Mouse (Mus musculus): ENCODE results near the gene Slx1b. TPM values are rescaled to one million over a fixed set of nuclear protein-coding genes. Genes with fewer than 3 reads are reported as not detected.
"Not testable (repeated sequence)": the region's sequence is repeated elsewhere in the genome, so short reads cannot be mapped to it uniquely, and the experiment has no call there.

The Slx1b gene
- 15.3 and 16.6 TPM in 2 replicates for polyA plus RNA-seq (2016; fragmentation: Nextera tagmentation; extraction: Ambion mirVana)

DNA sequence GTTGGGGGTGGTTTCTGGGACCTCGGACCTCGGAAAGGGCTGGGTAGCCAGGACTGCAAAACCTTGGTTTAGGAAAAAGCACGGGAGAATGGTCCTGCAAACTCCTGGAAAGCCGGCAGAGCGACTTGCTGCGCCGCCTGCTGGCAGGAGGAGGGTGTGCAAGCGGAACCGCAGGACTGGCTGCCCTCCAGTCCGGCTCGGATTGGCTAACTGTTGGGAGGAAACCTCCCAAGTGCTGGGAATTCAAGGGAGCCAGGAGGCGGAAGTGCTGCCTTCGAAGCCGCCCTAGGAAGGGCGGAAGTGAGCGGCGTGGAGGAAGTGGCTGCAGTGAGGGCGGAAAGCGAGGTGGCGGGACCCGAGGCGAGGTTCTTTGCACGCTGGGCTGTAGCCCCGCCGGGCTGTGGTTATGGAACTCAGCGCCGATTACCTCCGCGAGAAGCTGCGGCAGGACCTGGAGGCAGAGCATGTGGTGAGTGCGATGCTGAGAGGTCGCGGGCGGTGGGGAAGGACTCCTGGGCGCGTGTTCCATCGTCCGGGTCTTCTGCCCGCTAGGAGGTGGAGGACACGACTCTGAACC lies at the start of gene Slx1b:
Slx1b (minus strand) TSS at position 154 of the 577 bp plus-strand sequence.
- Histone ChIP-seq H3K27ac (peak within 1 kb of the TSS; percentile 97), H3K4me1 (replicated peaks) (peaks cover 47% of the 10 kb centered on the region), H3K9me3 (no peaks in the 10 kb centered on the region), H3K27me3 (ENCODE audit: insufficient read depth, poor library complexity, severe bottlenecking) (no peaks in the 10 kb centered on the region), H3K4me3 (peak within 1 kb of the TSS; percentile 93), H3K36me3 (peaks cover 57% of the 10 kb centered on the region)
- under 1% methylated on average over 40 of the region's 40 CpGs for WGBS
- DNase-seq (ENCODE audit: low spot score) = peak; percentile 97

- 92% methylated on average over 13 of the region's 13 CpGs for WGBS
- no peak for DNase-seq (ENCODE audit: low spot score)
- H3K4me3 ChIP-seq = no peak overlapping the region
- peaks cover 12% of the 10 kb centered on the region; the same call in 1 of the 2 replicates for H3K4me1 ChIP-seq (replicated peaks)
- H3K36me3 ChIP-seq = no peaks in the 10 kb centered on the region
- H3K9me3 ChIP-seq = no peaks in the 10 kb centered on the region
- no peaks in the 10 kb centered on the region for H3K27me3 ChIP-seq (ENCODE audit: insufficient read depth, poor library complexity, severe bottlenecking)
- no peak overlapping the region for H3K27ac ChIP-seq
These were observed 46.4 kb upstream of the Slx1b start for GRCm38 (mm10) chr7:126741964-126742482.

GRCm38 (mm10) chr7:126741452-126741851 lies 45.9 kb upstream of the Slx1b start:
- Histone ChIP-seq H3K4me1 (replicated peaks) (peaks cover 7% of the 10 kb centered on the region; the same call in 1 of the 2 replicates), H3K36me3 (no peaks in the 10 kb centered on the region), H3K27ac (no peak overlapping the region), H3K9me3 (no peaks in the 10 kb centered on the region), H3K27me3 (ENCODE audit: insufficient read depth, poor library complexity, severe bottlenecking) (no peaks in the 10 kb centered on the region), H3K4me3 (no peak overlapping the region)
- WGBS = 87% methylated on average over 5 of the region's 5 CpGs
- no peak for DNase-seq (ENCODE audit: low spot score)

DNA sequence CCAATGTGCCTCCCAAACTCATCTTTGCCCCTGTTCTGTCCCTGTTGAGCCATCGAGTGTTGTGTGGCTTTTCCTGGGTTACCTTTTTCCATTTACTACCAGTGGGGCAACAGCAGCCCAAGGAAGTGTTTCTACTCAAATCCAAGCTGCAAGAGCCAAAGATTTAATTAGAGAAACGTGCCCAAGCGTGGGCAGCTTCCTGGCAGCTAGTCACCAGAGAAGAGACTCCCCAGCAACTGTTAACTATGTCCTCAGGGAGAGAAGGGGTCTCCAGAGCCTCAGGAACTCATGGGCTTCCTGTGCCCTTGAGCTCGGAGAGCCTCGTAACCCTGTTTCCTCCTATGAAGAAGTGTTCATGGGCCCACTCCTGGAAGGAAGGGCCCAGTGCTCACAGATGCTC lies 45.4 kb upstream of the Slx1b start:
- DNase-seq (ENCODE audit: low spot score) = no peak
- 78% methylated on average over 5 of the region's 5 CpGs for WGBS
- Histone ChIP-seq H3K4me1 (replicated peaks) (peaks cover 7% of the 10 kb centered on the region; the same call in 1 of the 2 replicates), H3K4me3 (no peak overlapping the region), H3K27me3 (ENCODE audit: insufficient read depth, poor library complexity, severe bottlenecking) (no peaks in the 10 kb centered on the region), H3K9me3 (no peaks in the 10 kb centered on the region), H3K36me3 (no peaks in the 10 kb centered on the region), H3K27ac (no peak overlapping the region)

DNA sequence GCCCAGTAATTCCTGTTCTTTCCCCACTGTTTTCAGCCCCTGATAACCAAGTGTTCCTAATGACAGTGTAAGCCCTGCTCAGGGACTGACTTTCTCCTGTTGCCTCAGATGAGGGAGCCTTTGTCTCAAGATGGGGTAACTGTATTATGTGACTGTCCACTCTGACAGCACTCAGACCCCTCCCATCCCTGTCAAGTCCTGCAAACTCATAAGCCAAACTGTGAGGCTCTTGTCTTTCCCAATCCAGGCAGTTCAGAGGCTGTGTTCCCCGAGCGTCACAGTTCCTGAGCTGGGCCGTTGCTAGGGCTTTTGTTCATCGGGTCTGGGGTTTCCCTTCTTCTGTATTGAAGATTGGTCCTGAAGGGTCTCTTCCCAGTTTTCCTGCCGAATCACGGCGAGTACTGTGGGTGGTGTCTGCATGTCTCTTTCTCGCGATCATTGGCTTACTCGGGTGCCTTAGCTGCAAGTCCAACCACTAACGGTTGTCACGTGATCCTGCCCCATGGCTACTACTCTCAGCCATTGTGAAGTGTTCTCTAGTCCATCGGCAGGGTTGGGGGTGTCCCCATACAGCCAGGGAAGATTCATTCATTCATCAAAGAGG lies 44.6 kb upstream of the Slx1b start:
- WGBS = 80% methylated on average over 13 of the region's 13 CpGs
- H3K36me3 ChIP-seq = no peaks in the 10 kb centered on the region
- peak overlapping the region; percentile 29; the same call in 1 of the 2 replicates for H3K27ac ChIP-seq
- H3K4me1 ChIP-seq (replicated peaks) = peaks cover 7% of the 10 kb centered on the region; the same call in 1 of the 2 replicates
- DNase-seq (ENCODE audit: low spot score) = no peak
- H3K27me3 ChIP-seq (ENCODE audit: insufficient read depth, poor library complexity, severe bottlenecking) = no peaks in the 10 kb centered on the region
- no peaks in the 10 kb centered on the region for H3K9me3 ChIP-seq
- H3K4me3 ChIP-seq = no peak overlapping the region

- Histone ChIP-seq H3K27ac (peak overlapping the region; percentile 29; the same call in 1 of the 2 replicates), H3K36me3 (no peaks in the 10 kb centered on the region), H3K4me3 (no peak overlapping the region), H3K4me1 (replicated peaks) (peaks cover 7% of the 10 kb centered on the region; the same call in 1 of the 2 replicates), H3K9me3 (no peaks in the 10 kb centered on the region), H3K27me3 (ENCODE audit: insufficient read depth, poor library complexity, severe bottlenecking) (no peaks in the 10 kb centered on the region)
- 80% methylated on average over 17 of the region's 17 CpGs for WGBS
- no peak for DNase-seq (ENCODE audit: low spot score)
These were observed 44.0 kb upstream of the Slx1b start for GRCm38 (mm10) chr7:126739551-126739950.

GRCm38 (mm10) chr7:126736122-126736521 lies 40.5 kb upstream of the Slx1b start:
- Histone ChIP-seq H3K4me1 (replicated peaks) (peaks cover 7% of the 10 kb centered on the region; the same call in 1 of the 2 replicates), H3K4me3 (no peak overlapping the region), H3K27ac (no peak overlapping the region), H3K27me3 (ENCODE audit: insufficient read depth, poor library complexity, severe bottlenecking) (no peaks in the 10 kb centered on the region), H3K36me3 (no peaks in the 10 kb centered on the region), H3K9me3 (no peaks in the 10 kb centered on the region)
- 74% methylated on average over 8 of the region's 8 CpGs for WGBS
- DNase-seq (ENCODE audit: low spot score) = no peak

DNA sequence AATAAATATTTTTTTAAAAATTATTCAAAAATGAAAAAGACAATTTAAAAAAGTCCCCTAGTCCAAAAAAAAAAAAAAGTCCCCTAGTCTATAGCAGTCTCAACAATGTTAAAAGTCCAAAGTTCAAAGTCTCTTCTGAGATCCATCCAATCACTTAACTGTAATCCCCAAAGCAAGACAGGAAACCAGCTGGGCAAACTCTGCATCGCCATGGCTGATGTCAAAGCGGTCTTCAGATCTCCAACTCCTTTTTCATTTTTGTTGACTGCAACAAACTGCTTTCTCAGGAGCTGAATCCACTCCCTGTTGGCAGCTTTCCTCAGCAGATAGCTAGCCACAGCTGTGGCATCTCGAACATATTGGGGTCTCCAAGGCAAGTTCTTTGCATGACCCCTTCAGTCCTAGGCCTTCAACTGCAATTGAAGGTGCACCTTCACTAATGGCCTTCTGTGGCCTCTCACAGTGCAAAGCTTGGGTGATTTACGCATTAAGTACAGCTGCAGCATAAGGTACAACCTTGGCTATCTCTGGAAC lies 34.7 kb upstream of the Slx1b start:
- H3K4me3 ChIP-seq; H3K36me3 ChIP-seq; H3K27me3 ChIP-seq (ENCODE audit: insufficient read depth, poor library complexity, severe bottlenecking); H3K9me3 ChIP-seq; H3K27ac ChIP-seq; H3K4me1 ChIP-seq (replicated peaks); DNase-seq (ENCODE audit: low spot score): not testable (repeated sequence)
- 86% methylated on average over 4 of the region's 4 CpGs for WGBS

DNA sequence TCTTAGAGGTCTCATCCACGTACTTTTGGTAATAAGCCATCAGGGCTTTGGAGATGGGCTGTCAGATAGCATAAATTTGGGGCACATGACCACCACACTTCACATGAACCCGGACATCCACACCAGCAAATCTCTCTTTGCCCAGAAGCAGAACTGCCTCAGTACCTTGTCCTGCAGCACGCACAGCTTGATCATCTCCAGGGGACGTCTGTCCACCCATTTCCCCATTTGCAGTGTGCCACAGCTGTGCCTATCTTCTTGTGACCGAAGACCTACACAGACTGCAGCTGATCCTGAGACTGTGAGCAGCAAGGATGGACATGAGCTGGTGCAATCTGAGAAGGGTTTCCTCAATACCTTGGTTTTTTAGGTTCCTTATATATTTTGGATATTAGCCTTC lies 30.1 kb upstream of the Slx1b start:
- H3K27me3 ChIP-seq (ENCODE audit: insufficient read depth, poor library complexity, severe bottlenecking) = no peaks in the 10 kb centered on the region
- 85% methylated on average over 5 of the region's 5 CpGs for WGBS
- DNase-seq (ENCODE audit: low spot score) = no peak
- H3K9me3 ChIP-seq = no peaks in the 10 kb centered on the region
- no peak overlapping the region for H3K4me3 ChIP-seq
- H3K36me3 ChIP-seq = no peaks in the 10 kb centered on the region
- no peak overlapping the region for H3K27ac ChIP-seq
- H3K4me1 ChIP-seq (replicated peaks) = no peaks in the 10 kb centered on the region

DNA sequence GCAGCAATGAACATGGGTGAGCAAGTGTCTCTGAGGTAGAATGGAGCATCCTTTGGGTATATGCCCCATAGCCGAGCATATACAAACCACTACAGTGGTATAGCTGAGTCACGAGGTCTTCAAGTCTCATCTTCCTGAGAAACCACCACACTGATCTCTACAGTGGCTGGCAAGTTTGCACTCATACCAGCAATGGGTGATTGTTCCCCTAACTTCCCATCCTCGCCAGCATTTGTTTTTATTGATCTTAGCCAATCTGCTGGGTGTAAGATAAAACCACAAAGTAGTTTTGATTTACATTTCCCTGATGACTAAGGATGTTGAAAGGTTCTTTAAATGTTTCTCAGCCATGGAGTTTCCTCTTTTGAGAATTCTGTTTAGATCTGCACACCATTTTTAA lies 29.5 kb upstream of the Slx1b start:
- Histone ChIP-seq H3K36me3 (no peaks in the 10 kb centered on the region), H3K27ac (no peak overlapping the region), H3K4me3 (no peak overlapping the region), H3K9me3 (no peaks in the 10 kb centered on the region), H3K27me3 (ENCODE audit: insufficient read depth, poor library complexity, severe bottlenecking) (no peaks in the 10 kb centered on the region), H3K4me1 (replicated peaks) (no peaks in the 10 kb centered on the region)
- no peak for DNase-seq (ENCODE audit: low spot score)
- WGBS = 85% methylated on average over 3 of the region's 3 CpGs

- DNase-seq (ENCODE audit: low spot score) = no peak
- Histone ChIP-seq H3K27me3 (ENCODE audit: insufficient read depth, poor library complexity, severe bottlenecking) (no peaks in the 10 kb centered on the region), H3K36me3 (no peaks in the 10 kb centered on the region), H3K4me1 (replicated peaks) (no peaks in the 10 kb centered on the region), H3K9me3 (no peaks in the 10 kb centered on the region), H3K27ac (no peak overlapping the region), H3K4me3 (no peak overlapping the region)
- 93% methylated on average over 13 of the region's 13 CpGs for WGBS
These were observed 26.1 kb upstream of the Slx1b start for GRCm38 (mm10) chr7:126721635-126722034.

GRCm38 (mm10) chr7:126718787-126719337 lies 23.3 kb upstream of the Slx1b start:
- Histone ChIP-seq H3K4me3 (no peak overlapping the region), H3K9me3 (no peaks in the 10 kb centered on the region), H3K27me3 (ENCODE audit: insufficient read depth, poor library complexity, severe bottlenecking) (no peaks in the 10 kb centered on the region), H3K36me3 (no peaks in the 10 kb centered on the region), H3K4me1 (replicated peaks) (no peaks in the 10 kb centered on the region), H3K27ac (no peak overlapping the region)
- DNase-seq (ENCODE audit: low spot score) = no peak
- 89% methylated on average over 5 of the region's 5 CpGs for WGBS

DNA sequence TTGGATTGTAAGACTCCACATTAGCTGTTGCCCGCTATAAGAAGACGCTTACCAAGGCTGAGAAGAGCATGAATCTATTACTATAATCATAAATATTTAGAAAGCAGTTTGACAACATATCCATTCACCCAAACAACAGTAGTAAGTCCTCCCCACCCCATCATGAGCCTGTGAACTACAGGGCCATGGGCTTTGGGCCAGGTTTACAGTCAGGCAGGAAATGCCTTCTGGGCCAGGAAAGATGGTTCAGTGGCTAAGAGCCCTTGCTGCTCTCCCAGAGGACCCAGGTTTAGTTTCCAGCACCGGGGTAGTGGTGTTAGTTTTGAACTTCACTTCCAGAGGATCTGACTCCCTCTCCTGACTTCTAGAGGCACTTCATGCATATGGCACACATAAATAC lies 22.0 kb upstream of the Slx1b start:
- 91% methylated on average over 3 of the region's 3 CpGs for WGBS
- no peaks in the 10 kb centered on the region for H3K36me3 ChIP-seq

More for the DNA sequence above, 22.0 kb upstream of the Slx1b start:
- H3K4me3 ChIP-seq = no peak overlapping the region
- no peaks in the 10 kb centered on the region for H3K9me3 ChIP-seq
- no peak for DNase-seq (ENCODE audit: low spot score)
- H3K27ac ChIP-seq = no peak overlapping the region
- no peaks in the 10 kb centered on the region for H3K27me3 ChIP-seq (ENCODE audit: insufficient read depth, poor library complexity, severe bottlenecking)
- H3K4me1 ChIP-seq (replicated peaks) = no peaks in the 10 kb centered on the region

Data from hindbrain, embryonic 10.5 days (tissue).